Mouse (Mus musculus): Measurements from ENCODE around the gene Mrpl18. TPM values are rescaled to one million over a fixed set of nuclear protein-coding genes. Genes with fewer than 3 reads are reported as not detected.

Gene Mrpl18
- total RNA-seq, 2 experiments from 2014 or later, result 86.5 to 135 TPM

- DNase-seq, result no peak
- intact Hi-C loops (cut with DNase I), result no loop called here
- TF ChIP-seq CTCF (IDR thresholded peaks at IDR 0.05), result no peak
- Histone ChIP-seq H3K4me3 (peak overlapping the region; percentile 32; the same call in 1 of the 2 replicates), H3K27ac (peak overlapping the region; percentile 20; the same call in 1 of the 2 replicates)
Observed at GRCm38 (mm10) chr17:12872275-12873028, 43.7 kb downstream of the Mrpl18 start.

- no peak for DNase-seq
- intact Hi-C loops (cut with DNase I), result no loop called here
- Histone ChIP-seq H3K27ac (peak overlapping the region; percentile 31; the same call in 1 of the 2 replicates), H3K4me3 (peak overlapping the region; percentile 24)
- peak; percentile 1; the same call in 1 of the 2 replicates for TF ChIP-seq CTCF (IDR thresholded peaks at IDR 0.05)
Observed at GRCm38 (mm10) chr17:12868640-12869039, 47.5 kb downstream of the Mrpl18 start.

GRCm38 (mm10) chr17:12868043-12868442 lies 48.1 kb downstream of the Mrpl18 start, which contains the start of gene Mas1:
Gene Mas1, minus strand, starts transcription at chr17:12868143.
- H3K27ac ChIP-seq, result peak within 1 kb of the TSS; percentile 92
- no peak for DNase-seq
- intact Hi-C loops (cut with DNase I), result no loop called here
- TF ChIP-seq CTCF (IDR thresholded peaks at IDR 0.05), result no peak
- peak within 1 kb of the TSS; percentile 65 for H3K4me3 ChIP-seq

- Histone ChIP-seq H3K4me3 (peak overlapping the region; percentile 65), H3K27ac (peak overlapping the region; percentile 92)
- peak; percentile 73 for DNase-seq
- TF ChIP-seq CTCF (IDR thresholded peaks at IDR 0.05), result no peak
- intact Hi-C loops (cut with DNase I), result no loop called here
Observed at GRCm38 (mm10) chr17:12866853-12867252, 49.3 kb downstream of the Mrpl18 start.

- Histone ChIP-seq H3K27ac (no peak overlapping the region), H3K4me3 (no peak overlapping the region)
- no peak for TF ChIP-seq CTCF (IDR thresholded peaks at IDR 0.05)
- DNase-seq, result no peak
- intact Hi-C loops (cut with DNase I), result no loop called here
Observed at GRCm38 (mm10) chr17:12865407-12865806, 50.7 kb downstream of the Mrpl18 start.

- DNase-seq, result peak; percentile 49
- H3K4me3 ChIP-seq, result no peak overlapping the region
- intact Hi-C loops (cut with DNase I), result no loop called here
- TF ChIP-seq CTCF (IDR thresholded peaks at IDR 0.05), result no peak
- H3K27ac ChIP-seq, result peak overlapping the region; percentile 63
Observed at GRCm38 (mm10) chr17:12864111-12864510, 52.0 kb downstream of the Mrpl18 start.

Small RNA genes within 50 kb of the gene (microRNA-seq; reads per million reads assigned to microRNA genes)
- gene Gm24085, result not detected

Other genes with a start within 250 kb of the Mrpl18 start
- under 1 TPM in 1 of 2 experiments, not detected in 1; 0.42 TPM for gene Slc22a1, start 240.5 kb downstream of the Mrpl18 start, total RNA-seq (2021)
- gene Igf2r, start 146.7 kb downstream of the Mrpl18 start, total RNA-seq (2021), result 10 to 100 TPM; 36.9 to 46.7 TPM
- gene Mas1, start 48.2 kb downstream of the Mrpl18 start, total RNA-seq (2021), result under 1 TPM; 0.23 to 0.25 TPM
- 1 to 10 TPM; 4.3 TPM for gene Mrgprh, start 40.3 kb downstream of the Mrpl18 start, total RNA-seq (2021)
- under 1 TPM in 1 of 2 experiments, not detected in 1; 0.33 TPM for gene Pnldc1, start 6.1 kb downstream of the Mrpl18 start, total RNA-seq (2021)
- gene Tcp1, start 644 bp downstream of the Mrpl18 start, total RNA-seq (2021), result 100 to 1,000 TPM; 175 to 177 TPM
- gene Acat3, start 24.3 kb upstream of the Mrpl18 start, total RNA-seq (2021), result not detected
- gene Acat2, start 44.4 kb upstream of the Mrpl18 start, total RNA-seq (2021), result 1 to 10 TPM; 2.6 to 4.9 TPM
- gene Wtap, start 77.8 kb upstream of the Mrpl18 start, total RNA-seq (2021), result 10 to 100 TPM; 29.1 to 30.0 TPM
- gene Sod2, start 90.5 kb upstream of the Mrpl18 start, total RNA-seq (2021), result 100 to 1,000 TPM; 383 to 534 TPM
- gene Gpr31b, start 136.0 kb upstream of the Mrpl18 start, total RNA-seq (2021), result not detected
- gene Tcp10b, start 144.8 kb upstream of the Mrpl18 start, total RNA-seq (2021), result under 1 TPM; 0.28 to 0.36 TPM
- not detected for gene Unc93a, start 215.5 kb upstream of the Mrpl18 start, total RNA-seq (2021)